Mouse (Mus musculus): ENCODE measurements around the gene Man1c1.

Gene Man1c1

GRCm38 (mm10) chr4:134548169-134548938, 155.7 kb downstream of the Man1c1 start:
- no peak for DNase-seq (ENCODE audit: low spot score in 2 of 2)

DNA sequence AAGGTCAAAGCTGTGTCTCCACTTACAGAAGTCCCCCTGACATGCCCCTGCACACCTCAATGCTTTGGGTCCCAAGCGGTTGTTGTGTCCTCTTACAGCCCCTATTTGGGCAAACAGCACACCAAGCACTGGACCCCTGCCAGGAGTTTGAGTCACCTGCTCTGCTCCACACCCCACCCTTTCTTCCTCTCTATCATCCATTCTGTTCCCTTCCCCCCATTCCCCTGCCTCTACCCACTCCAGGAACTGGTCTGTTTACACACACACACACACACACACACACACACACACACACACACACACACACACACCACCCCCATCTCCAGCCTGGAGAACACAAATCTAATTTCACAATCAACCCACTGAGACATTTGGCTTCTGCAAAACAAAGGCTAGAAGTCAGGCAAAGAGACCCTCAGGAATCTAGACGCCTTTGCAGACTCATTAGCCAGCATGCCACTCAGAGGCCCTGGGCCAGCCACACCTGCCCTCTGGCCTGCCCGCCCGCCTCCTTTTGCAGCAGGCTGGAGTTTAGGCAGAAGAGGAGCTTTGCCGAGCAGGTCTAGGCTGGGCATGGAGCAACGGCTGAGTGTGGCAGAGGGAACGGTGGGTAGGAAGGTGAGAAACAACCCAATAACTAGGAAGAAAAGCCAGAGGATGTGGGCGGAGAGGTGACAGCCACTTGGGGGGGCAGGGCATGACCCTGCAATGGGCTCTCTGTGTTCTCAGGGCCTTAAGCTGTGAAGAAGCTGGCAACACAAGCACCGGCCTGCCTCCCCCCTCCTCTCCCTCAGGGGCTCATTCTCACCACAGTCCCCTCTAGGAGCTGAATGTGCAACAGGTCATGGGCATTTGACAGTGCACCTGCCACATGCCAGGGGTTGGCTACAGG, 157.0 kb downstream of the Man1c1 start:
- DNase-seq (ENCODE audit: low spot score in 2 of 2) = no peak

DNA sequence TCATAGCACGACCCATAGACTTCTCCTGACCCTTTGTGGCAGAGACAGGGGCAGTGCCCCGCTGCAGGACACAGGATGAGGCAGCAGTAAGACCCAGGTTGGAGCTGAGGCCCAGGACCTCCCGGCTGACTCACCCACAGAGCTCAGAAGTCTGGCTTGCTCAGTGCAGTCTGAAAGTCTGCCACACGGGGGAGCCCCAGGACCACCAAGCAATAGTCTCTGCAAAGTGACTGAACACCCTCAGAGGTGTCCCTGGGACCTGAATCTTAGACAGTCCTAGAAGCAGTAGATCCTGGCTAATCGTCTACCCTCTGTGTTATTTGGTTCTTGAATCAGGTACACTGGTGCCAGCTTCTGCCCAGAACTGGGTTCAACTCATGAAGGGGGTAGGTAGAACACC, 160.8 kb downstream of the Man1c1 start:
- DNase-seq (ENCODE audit: low spot score in 2 of 2) = peak; percentile 79 to 89

GRCm38 (mm10) chr4:134542726-134543125, 161.4 kb downstream of the Man1c1 start:
- no peak for DNase-seq (ENCODE audit: low spot score in 2 of 2)

DNA sequence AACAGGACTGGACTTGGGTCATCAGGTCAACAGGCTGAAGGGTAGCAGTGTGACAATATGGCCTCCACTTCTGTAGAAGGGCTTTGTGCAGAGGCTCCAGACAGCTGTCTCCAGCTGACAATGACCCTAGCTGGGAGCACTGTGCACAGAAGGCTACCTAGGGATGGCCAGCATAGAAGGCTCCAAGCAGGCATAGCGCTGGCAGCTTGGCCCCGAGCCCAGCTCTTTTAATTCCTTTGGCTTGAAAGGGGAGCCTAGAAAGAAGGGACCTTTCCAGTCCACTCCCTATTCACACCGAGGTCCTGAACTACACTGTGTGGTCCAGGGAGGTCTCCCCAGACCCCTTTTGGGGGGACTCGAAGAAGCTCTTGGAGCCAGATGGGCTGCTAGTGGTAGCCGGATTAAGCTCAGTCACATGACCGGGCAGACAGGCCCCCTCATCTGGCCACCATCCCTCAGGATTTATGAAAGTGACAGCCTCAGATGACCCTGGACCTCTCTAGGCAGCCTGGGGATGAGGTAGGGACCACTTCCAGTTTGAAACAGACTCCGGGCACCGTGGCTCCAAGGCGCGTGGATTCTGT, 165.0 kb downstream of the Man1c1 start:
- no peak for DNase-seq (ENCODE audit: low spot score in 2 of 2)

DNA sequence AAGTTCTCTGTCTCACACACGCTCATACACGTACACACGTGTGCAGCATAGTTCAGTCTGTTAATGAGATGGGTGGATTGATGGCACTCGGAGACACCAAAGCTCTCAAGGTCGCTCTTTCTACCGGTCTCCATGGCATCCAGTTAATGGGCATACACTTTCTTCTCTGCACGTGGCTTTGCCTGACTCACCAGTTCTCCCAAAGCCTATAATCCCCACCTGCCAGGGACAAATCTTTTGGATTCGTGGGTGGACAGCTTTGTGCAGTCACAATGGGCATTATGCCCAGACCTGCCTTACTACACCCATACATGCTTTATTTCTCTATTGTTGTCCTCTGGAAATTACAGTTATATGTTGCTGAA, 168.3 kb downstream of the Man1c1 start:
- DNase-seq (ENCODE audit: low spot score in 2 of 2) = peak; percentile 47 to 57

DNA sequence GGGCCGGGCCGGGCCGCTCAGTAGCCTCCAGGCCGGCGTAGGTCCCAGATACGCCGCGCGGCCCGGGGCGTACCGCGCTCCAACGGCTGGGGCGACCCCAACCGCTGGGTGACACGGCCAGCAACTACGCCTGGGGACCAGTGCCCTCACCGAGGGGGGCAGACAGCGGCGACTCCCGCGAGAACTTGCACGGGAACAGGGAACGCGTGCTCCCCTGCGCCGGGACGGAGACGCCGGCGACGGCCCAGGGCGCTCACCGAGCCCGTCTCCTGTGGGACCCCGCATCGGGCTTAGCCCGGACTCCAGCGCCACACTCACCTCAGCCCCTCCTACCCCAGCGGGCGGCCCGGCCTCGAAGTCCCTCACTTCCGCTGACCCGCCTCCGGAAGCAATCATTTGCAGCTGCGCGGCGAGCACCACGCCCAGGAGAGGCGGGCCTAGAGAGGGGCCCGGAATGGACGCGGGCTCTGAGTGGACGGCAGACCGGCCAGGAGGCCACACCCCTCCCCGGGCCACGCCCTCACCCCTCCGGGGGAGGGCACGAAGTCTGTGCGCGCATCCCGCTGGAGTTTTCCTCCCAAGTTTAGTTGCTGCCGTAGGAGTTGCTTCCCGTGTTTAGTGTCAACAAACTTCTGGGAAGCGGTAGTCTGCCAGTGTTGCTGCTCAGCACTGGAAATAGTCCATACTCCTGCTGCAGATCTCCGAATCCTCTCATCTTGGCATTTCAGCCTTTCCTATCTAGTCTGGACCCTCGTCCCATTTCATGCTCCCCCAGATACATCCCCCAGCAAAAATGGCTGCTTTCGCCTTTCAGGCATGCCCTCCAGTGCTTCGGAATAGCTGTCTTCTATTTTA, 168.9 kb downstream of the Man1c1 start, which contains the start of gene Mtfr1l:
Gene Mtfr1l, minus strand, starts transcription at position 456 of the 855 bp plus-strand sequence.
- peak; percentile 96 for DNase-seq (ENCODE audit: low spot score in 2 of 2)

DNA sequence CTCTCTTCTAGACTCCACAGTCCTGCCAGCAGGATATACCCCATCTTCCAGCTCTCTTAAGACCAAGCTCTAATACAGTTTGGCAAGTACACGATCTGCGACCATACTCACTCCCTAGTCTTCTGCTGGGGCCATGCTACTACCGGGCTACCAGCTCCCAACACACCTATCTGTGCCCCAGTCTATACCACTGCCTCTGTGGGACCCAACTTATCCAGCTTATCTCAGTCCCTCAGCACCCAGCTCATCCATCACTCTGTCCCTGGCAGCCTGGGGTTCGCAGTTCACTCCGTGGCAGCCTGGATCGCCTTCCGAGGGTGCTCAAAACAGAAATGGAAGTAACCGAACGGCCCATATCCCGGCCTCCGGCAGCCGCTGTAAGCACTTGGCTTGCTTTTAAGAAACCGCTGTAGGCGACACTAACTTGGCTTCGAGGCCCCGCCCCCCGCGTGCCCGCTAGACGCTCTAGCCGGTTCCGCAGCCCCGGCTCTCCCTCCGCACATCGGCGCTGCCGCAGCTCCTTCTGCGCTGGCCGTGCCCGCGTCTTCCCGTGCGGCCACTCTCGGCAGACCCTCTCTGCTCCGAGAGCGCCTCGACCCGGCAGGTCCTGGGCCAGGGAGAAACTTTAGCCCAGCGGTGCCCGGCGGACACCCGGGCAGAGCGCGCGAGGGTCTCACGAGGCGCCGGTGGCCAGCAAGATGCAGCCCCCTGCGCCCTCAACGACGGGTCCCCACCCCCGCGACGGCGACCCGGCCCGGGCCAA, 169.8 kb downstream of the Man1c1 start:
- peak; percentile 32 to 42 for DNase-seq (ENCODE audit: low spot score in 2 of 2)

- DNase-seq (ENCODE audit: low spot score in 2 of 2) = no peak
Measured at GRCm38 (mm10) chr4:134533421-134533820, 170.7 kb downstream of the Man1c1 start.

DNA sequence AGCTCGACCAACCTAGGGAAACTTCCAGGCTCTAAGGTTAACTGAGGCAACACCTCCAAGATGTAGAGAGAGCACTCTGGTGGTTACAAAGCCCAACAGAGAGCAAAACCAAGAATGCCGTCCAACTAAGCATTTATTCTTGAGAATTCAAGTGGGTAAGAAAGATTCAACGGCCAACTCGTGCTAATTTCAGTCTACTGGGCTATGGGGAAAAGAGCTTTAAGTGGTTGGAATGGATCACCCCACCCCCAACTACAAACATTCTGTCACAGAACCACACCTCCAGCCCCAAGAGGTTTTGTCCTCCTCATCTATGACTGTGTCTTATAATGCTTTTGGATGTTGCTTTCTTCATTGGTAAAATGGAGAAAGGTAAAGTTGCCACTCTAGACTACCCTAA, 171.2 kb downstream of the Man1c1 start:
- DNase-seq (ENCODE audit: low spot score in 2 of 2) = no peak

- no peak for DNase-seq (ENCODE audit: low spot score in 2 of 2)
Measured at GRCm38 (mm10) chr4:134526220-134526619, 177.9 kb downstream of the Man1c1 start.

GRCm38 (mm10) chr4:134525806-134526205, 178.3 kb downstream of the Man1c1 start:
- no peak for DNase-seq (ENCODE audit: low spot score in 2 of 2)

- DNase-seq (ENCODE audit: low spot score in 2 of 2) = no peak
Measured at GRCm38 (mm10) chr4:134523447-134523846, 180.6 kb downstream of the Man1c1 start.

GRCm38 (mm10) chr4:134519281-134519680, 184.8 kb downstream of the Man1c1 start:
- no peak for DNase-seq (ENCODE audit: low spot score in 2 of 2)

- no peak for DNase-seq (ENCODE audit: low spot score in 2 of 2)
Measured at GRCm38 (mm10) chr4:134518541-134518940, 185.5 kb downstream of the Man1c1 start.

- peak in 1 of 2 experiments; percentile 65 for DNase-seq (ENCODE audit: low spot score in 2 of 2)
Measured at GRCm38 (mm10) chr4:134517719-134518118, 186.4 kb downstream of the Man1c1 start.

DNA sequence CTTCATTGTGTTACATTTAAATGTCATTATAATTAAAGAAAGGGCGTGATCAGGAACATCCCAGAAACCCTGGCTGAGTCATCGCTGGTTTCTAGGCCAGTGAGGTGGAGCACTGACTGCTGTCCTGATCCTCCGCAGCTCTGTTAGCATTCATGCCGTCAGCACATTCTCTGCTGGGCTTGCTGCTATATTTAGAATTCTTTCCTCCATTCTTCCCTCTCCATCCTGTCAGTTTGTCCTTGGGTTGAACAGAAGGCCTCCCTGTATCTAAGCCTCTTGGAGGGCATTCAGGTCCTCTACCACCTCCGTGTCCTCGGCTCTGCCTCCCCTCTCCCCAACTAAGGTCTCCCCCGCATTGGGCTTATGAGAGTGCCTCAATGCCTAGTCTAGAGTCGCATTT, 187.1 kb downstream of the Man1c1 start:
- peak in 1 of 2 experiments; percentile 67 for DNase-seq (ENCODE audit: low spot score in 2 of 2)

DNA sequence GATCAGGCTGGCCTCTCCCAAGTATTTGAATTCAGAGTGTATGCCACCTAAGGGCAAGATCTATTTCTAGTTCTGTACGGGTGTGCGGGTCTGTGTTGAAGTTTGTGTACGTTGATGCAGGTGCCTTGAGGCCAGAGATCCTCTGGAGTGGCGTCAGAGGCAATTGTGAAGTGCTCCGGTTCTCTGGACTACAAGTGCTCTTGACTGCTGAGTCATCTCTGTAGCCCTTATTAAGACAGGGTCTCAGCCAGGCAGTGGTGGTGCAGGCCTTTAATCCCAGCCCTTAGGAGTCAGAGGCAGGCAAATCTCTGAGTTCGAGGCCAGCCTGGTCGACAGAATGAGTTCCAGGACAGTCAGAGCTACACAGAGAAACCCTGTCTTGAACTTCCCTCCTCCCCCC, 188.5 kb downstream of the Man1c1 start:
- DNase-seq (ENCODE audit: low spot score in 2 of 2) = no peak

DNA sequence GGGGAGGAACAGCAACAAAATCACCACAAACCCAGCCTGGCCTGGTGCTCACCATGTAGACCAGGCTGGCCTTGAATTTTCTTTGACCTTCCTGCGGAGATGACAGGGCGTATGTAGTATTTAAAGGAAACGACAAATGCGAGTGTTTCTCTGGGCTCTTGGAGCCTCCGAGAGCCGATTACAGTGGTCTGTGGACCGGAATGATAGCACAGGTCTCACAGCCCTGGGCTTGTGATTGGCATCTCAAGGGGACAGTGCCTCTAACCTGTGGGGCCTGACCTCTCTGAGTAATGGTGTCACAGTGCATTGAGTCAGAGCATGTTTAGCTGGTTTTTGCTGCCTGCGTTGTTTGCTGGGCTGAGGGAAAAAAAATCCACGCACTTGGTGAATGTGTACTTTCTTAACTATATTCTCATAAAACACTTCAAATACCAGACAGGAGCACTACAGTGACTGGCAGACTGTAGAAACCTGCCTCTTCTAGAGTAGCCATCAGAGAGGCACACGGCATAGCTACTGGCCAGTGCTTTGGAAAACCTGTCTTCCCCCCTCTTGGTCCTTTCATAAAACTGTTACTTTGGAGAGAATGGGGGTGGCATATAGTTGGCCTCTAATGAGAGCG, 189.7 kb downstream of the Man1c1 start:
- DNase-seq (ENCODE audit: low spot score in 2 of 2) = no peak

GRCm38 (mm10) chr4:134512798-134513197, 191.3 kb downstream of the Man1c1 start:
- DNase-seq (ENCODE audit: low spot score in 2 of 2) = no peak
